Mouse (Mus musculus): ENCODE results near the gene Pars2. TPM values are rescaled to one million over a fixed set of nuclear protein-coding genes. Genes with fewer than 3 reads are reported as not detected.

Gene Pars2
- polyA plus RNA-seq (2012; rRNA removed), result 4.7 and 5.5 TPM in 2 replicates

DNA sequence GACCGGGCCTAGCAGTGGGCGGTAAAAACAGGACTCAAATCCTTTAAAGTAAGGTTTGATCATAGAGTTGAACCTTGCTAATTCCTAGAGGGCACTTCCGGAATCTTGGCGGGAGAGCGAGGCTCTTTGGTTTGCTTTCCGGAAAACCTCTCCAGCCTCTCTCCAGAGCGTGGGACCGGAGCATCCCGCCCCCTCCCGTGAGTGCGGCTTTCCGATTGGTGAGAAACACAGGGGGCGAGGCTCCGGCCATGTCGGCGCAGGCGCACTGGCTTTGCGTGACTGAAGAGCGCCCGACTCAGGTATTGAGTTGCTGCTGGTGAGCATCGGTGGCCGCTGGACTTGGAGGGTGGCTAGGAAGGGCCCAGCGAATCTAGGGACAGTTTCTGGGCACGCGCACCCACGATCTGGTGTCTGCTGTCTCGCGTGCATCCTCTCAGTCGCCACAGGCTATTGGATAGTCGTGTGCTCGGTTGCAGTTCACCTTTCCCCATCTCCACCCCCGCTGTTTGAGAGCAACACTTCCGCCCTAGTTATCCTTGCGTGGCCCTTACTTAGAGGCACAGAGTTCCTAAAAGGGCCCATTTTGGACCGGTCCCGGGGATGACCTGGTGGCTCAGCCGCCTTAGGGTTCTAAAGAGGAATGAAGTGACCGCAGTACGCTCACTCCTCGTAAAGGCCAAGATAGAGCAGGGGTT is at the start of gene Pars2:
Gene Pars2, plus strand, starts transcription at position 237 of the 695 bp plus-strand sequence.

DNA sequence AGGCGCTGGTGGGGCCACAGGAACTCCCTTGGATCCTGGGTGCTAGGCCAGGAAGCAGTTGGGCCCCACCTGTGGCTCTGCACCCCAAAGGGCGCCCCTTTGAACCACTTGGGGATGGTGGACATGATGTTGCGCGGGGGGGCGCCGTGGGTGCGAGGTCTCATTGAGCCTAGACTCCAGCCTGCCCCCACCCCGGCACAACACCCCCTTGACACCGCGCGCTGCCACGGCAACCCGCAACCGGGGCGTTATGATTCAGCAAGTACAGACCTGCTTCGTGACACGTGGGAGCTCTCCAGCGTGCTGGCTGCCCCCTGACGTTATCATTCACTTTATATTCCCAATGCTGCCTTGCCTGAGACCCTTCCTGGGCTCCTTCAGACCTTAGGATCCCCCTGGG is 33.8 kb upstream of the Pars2 start, which contains the start of gene Lexm:
Gene Lexm, minus strand, starts transcription at position 186 of the 400 bp plus-strand sequence.

DNA sequence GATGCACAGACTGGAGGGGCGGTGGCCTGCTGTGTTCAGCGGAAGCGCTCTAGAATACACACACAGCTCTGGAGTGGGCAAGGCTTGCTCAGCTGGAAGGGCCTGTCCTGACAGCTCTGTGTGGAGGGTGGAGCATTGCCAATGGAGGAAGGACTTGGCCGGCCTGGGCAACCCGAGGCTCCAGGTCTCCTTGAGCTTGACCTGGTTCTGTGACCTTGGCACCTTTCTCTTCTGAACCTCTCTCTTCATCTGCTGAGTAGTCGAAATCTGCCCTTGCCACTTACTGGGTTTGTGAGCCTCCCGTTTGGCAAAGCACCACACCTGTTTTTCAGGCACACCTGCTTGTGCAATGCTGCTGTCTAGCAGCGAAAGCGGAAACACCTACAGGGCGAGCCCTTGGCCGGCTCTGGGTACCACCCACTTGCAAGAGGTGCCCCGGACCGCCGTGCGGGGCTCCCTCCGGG is 28.8 kb upstream of the Pars2 start, which contains the start of gene Ttc22:
Gene Ttc22, plus strand, starts transcription at position 403 of the 464 bp plus-strand sequence.

DNA sequence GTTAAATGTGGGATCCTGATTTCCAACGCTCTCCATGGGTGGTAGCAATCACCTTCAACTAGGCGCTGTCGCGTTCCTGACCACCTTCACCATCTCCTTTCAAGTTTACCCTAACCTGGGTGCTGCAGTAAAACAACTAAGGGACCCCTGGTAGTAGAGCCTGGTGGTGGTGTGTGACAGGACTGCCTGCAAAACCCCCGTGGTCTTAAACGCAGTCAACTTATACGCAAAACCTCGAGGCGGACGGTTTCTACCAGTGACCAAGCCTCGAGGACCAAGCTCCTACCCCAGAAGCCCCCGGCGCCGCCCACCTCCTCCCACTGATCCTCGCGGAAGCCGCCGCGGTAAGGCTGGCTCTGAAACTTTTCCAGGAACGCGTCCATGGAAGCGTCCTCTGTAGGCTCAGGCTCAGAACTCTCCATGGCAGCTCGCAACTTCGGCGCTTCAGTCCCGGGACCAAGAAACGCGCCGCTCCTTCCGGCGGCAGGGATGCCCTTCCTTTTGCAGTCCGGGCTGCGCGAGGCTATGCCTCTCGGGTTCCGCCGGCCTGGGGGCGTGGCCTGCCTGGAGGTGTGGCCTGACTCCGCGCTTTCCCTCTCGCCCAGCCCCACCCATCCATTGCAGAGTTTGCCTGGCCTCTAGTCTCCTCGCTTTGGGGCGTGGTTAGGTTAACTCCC is 27.7 kb downstream of the Pars2 start, which contains the start of gene Ttc4:
Gene Ttc4, minus strand, starts transcription at position 503 of the 677 bp plus-strand sequence.

Other genes with a start within 250 kb of the Pars2 start
- 70.1 and 78.6 TPM in 2 replicates for gene Pcsk9, start 186.7 kb upstream of the Pars2 start, polyA plus RNA-seq (2012; rRNA removed)
- not detected in 2 replicates for gene Bsnd, start 158.8 kb upstream of the Pars2 start, polyA plus RNA-seq (2012; rRNA removed)
- 118 and 122 TPM in 2 replicates for gene Dhcr24, start 90.0 kb upstream of the Pars2 start, polyA plus RNA-seq (2012; rRNA removed)
- not detected in 2 replicates for gene Lexm, start 33.8 kb upstream of the Pars2 start, polyA plus RNA-seq (2012; rRNA removed)
- gene Ttc22, start 28.6 kb upstream of the Pars2 start, polyA plus RNA-seq (2012; rRNA removed), result 0.01 and 0.13 TPM in 2 replicates
- gene Ttc4, start 27.9 kb downstream of the Pars2 start, polyA plus RNA-seq (2012; rRNA removed), result 32.0 and 36.2 TPM in 2 replicates
- 0.37 and 0.46 TPM in 2 replicates for gene Mroh7, start 79.9 kb downstream of the Pars2 start, polyA plus RNA-seq (2012; rRNA removed)
- gene Fam151a, start 82.8 kb downstream of the Pars2 start, polyA plus RNA-seq (2012; rRNA removed), result 0.02 TPM in 1 of 2 replicates, not detected in the other
- 1.8 and 1.9 TPM in 2 replicates for gene Acot11, start 153.9 kb downstream of the Pars2 start, polyA plus RNA-seq (2012; rRNA removed)

All from liver, embryonic 18 days (tissue).